Mouse (Mus musculus) megakaryocyte, embryonic 14.5 days (primary cell): ENCODE measurements around the gene Ing4. TPM values are rescaled to one million over a fixed set of nuclear protein-coding genes. Genes with fewer than 3 reads are reported as not detected.
A peak's percentile ranks its signal among the peaks of the same experiment; 100 is the strongest.

Source experiments
- H3K27me3 ChIP-seq: replicated peaks from 2 replicates; pipeline ENCODE3; 2012; ENCODE audit warnings: inconsistent platforms
- H3K36me3 ChIP-seq: replicated peaks from 2 replicates; pipeline ENCODE3; 2012; ENCODE audit warnings: low read length, inconsistent platforms, mixed read lengths
- H3K4me1 ChIP-seq: 2 replicates; pipeline ENCODE4 v1.6.1; 2012; ENCODE audit warnings: inconsistent platforms
- H3K4me3 ChIP-seq: replicated peaks from 2 replicates; pipeline ENCODE3; 2012; ENCODE audit warnings: moderate library complexity, mild to moderate bottlenecking, inconsistent platforms
- H3K9me3 ChIP-seq: 2 replicates; pipeline ENCODE4 v1.6.1; 2012; ENCODE audit warnings: inconsistent platforms
- FLI1 ChIP-seq: IDR thresholded peaks from 2 replicates; pipeline ENCODE4 v1.6.1; 2012; ENCODE audit warnings: low read length, inconsistent platforms, mixed read lengths
- GATA1 ChIP-seq: IDR thresholded peaks from 3 replicates; pipeline ENCODE4 v1.6.1; 2012; ENCODE audit warnings: mixed read lengths, low read length, inconsistent platforms, borderline replicate concordance
- polyA plus RNA-seq: library from polyadenylated mRNA; stranded (reverse); fragments of >175 nt; gene quantifications from 2 replicates; pipeline ENCODE4 v1.2.3, GENCODE M21; 2012; ENCODE audit warnings: low replicate concordance; ENCODE audit not compliant: insufficient read depth

Ing4 gene
- polyA plus RNA-seq, 1 experiment, result 16.8 TPM

GRCm38 (mm10) chr6:125067571-125067995, 28.0 kb downstream of the Ing4 start, which contains the start of gene Lpar5:
Gene Lpar5 (plus strand): TSS chr6:125067920.
- Histone ChIP-seq H3K4me3 (no peak within 1 kb of the TSS), H3K36me3 (no peaks in the 10 kb centered on the region), H3K27me3 (peaks cover 18% of the 10 kb centered on the region), H3K9me3 (peaks cover 9% of the 10 kb centered on the region), H3K4me1 (peaks cover 32% of the 10 kb centered on the region)
- no peak for TF ChIP-seq GATA1
- no peak for TF ChIP-seq FLI1

GRCm38 (mm10) chr6:125071170-125071895, 31.8 kb downstream of the Ing4 start:
- Histone ChIP-seq H3K9me3 (no peaks in the 10 kb centered on the region), H3K4me3 (peak overlapping the region; percentile 88), H3K36me3 (no peaks in the 10 kb centered on the region), H3K27me3 (peaks cover 24% of the 10 kb centered on the region), H3K4me1 (peaks cover 37% of the 10 kb centered on the region)
- TF ChIP-seq GATA1, result no peak
- TF ChIP-seq FLI1, result no peak

- Histone ChIP-seq H3K36me3 (no peaks in the 10 kb centered on the region), H3K27me3 (peaks cover 24% of the 10 kb centered on the region), H3K4me3 (peak overlapping the region; percentile 88), H3K9me3 (no peaks in the 10 kb centered on the region), H3K4me1 (peaks cover 37% of the 10 kb centered on the region)
- TF ChIP-seq GATA1 (no peak), FLI1 (no peak)
These were observed 32.3 kb downstream of the Ing4 start for GRCm38 (mm10) chr6:125071896-125072279.

- Histone ChIP-seq H3K4me1 (peaks cover 32% of the 10 kb centered on the region), H3K4me3 (no peak overlapping the region), H3K36me3 (no peaks in the 10 kb centered on the region), H3K27me3 (peaks cover 15% of the 10 kb centered on the region), H3K9me3 (no peaks in the 10 kb centered on the region)
- TF ChIP-seq FLI1 (no peak), GATA1 (no peak)
These were observed 34.3 kb downstream of the Ing4 start for GRCm38 (mm10) chr6:125073825-125074224.

GRCm38 (mm10) chr6:125081394-125081793, 41.8 kb downstream of the Ing4 start:
- Histone ChIP-seq H3K4me1 (peaks cover 28% of the 10 kb centered on the region), H3K27me3 (peaks cover 2% of the 10 kb centered on the region), H3K36me3 (peaks cover 12% of the 10 kb centered on the region), H3K9me3 (no peaks in the 10 kb centered on the region), H3K4me3 (no peak overlapping the region)
- TF ChIP-seq GATA1, result no peak
- no peak for TF ChIP-seq FLI1

DNA sequence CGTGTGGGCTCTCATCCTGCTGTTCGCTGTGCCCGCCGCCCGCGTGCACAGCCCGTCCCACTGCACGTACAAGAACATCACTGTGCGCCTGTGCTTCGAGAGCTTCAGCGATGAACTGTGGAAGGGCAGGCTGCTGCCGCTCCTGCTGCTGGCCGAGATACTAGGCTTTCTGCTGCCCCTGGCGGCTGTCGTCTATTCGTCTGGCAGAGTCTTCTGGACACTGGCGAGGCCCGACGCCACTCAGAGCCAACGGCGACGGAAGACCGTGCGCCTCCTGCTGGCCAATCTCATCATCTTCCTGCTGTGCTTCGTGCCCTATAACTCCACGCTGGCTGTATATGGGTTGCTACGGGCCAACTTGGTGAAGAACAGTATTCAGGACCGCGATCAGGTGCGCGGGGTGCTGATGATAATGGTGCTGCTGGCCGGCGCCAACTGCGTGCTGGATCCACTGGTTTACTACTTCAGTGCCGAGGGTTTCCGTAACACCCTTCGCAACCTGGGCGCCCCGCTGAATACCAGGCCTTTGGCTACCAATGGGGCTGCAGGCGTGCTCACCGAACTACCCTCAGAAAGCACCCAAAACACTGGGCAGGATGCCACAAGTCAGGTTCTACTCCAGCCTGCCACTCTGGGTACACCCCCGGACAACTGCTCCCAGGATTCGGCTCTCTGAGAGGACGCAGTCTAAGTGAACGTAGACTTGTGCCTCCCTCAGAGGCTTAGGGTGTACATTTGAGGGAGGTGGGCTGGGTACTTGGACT, 42.4 kb downstream of the Ing4 start:
- peaks cover 2% of the 10 kb centered on the region for H3K27me3 ChIP-seq
- H3K4me1 ChIP-seq, result peaks cover 28% of the 10 kb centered on the region
- TF ChIP-seq FLI1, result no peak
- TF ChIP-seq GATA1, result no peak
- H3K36me3 ChIP-seq, result peaks cover 12% of the 10 kb centered on the region
- H3K9me3 ChIP-seq, result no peaks in the 10 kb centered on the region
- H3K4me3 ChIP-seq, result no peak overlapping the region

DNA sequence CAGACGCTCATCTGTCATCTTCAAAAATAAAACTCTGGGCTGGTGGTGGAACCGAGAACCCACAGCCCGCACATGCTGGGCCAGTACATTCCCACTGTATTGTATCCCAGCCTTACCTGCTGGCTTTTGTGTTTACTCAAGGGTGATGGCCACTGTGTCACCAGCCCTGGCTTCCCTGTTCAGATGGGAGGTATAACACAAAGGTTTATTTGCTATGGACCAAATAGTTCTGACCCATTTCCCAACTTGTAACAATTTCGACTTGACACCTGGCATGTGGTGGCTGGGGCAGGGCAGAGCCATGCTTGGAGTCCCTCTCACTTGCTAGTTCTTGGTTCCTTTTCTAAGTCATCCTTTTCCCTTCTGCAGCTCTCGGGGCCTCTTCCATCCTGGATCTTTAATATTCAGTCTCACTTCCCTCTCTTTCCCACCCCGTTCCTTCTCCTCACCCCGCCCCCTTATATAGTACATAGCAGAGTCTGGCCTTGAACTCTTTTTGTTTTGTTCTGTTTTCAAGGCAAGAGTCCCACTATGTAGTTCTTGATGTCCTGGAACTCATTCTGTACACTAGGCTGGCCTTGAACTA, 43.3 kb downstream of the Ing4 start:
- Histone ChIP-seq H3K9me3 (no peaks in the 10 kb centered on the region), H3K36me3 (peaks cover 12% of the 10 kb centered on the region), H3K4me1 (peaks cover 36% of the 10 kb centered on the region), H3K4me3 (no peak overlapping the region), H3K27me3 (peaks cover 2% of the 10 kb centered on the region)
- no peak for TF ChIP-seq GATA1
- TF ChIP-seq FLI1, result no peak

GRCm38 (mm10) chr6:125084424-125084823, 44.9 kb downstream of the Ing4 start:
- no peaks in the 10 kb centered on the region for H3K27me3 ChIP-seq
- no peak overlapping the region for H3K4me3 ChIP-seq
- peaks cover 50% of the 10 kb centered on the region for H3K4me1 ChIP-seq
- TF ChIP-seq FLI1 (no peak), GATA1 (no peak)
- no peaks in the 10 kb centered on the region for H3K9me3 ChIP-seq
- H3K36me3 ChIP-seq, result peaks cover 12% of the 10 kb centered on the region

DNA sequence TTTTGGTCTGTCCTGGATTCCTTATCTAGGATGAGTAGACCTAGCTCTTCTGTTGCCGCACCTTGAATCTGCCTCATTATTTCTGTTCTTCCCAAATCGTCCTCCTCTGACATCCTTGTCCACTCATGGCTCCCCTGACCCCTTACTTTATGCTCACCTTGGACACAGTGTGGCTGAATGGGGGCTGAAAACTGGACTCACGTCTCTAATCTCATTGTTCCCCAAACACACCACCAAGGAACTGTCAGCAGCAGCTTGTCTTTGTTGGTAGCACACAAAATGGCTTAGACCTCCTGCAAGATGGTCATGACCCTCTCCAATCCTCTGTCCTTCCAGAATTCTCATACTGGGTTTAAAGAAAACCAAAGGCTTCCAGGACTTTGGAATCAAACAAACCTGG, 48.4 kb downstream of the Ing4 start:
- Histone ChIP-seq H3K9me3 (no peaks in the 10 kb centered on the region), H3K36me3 (no peaks in the 10 kb centered on the region), H3K4me1 (peaks cover 58% of the 10 kb centered on the region), H3K27me3 (no peaks in the 10 kb centered on the region), H3K4me3 (no peak overlapping the region)
- TF ChIP-seq FLI1 (no peak), GATA1 (no peak)
